Mouse (Mus musculus): ENCODE results near the gene Pcsk6.

- no peak for TF ChIP-seq MYOG (IDR thresholded peaks at IDR 0.05; ENCODE audit: control insufficient read depth in 1 of 3, insufficient read depth in 1 of 3, insufficient read length in 2 of 3, low read depth in 2 of 3)
- TF ChIP-seq POLR2A (IDR thresholded peaks at IDR 0.05; ENCODE audit: insufficient read length, low read depth), result no peak
- TF ChIP-seq CEBPB (IDR thresholded peaks at IDR 0.05; ENCODE audit: insufficient read depth, poor library complexity, severe bottlenecking), result no peak
- TF ChIP-seq MAX (IDR thresholded peaks at IDR 0.05; ENCODE audit: low read depth), result no peak
- TF ChIP-seq REST (IDR thresholded peaks at IDR 0.05; ENCODE audit: insufficient read depth, insufficient read length), result no peak
- TF ChIP-seq POLR2AphosphoS2 (IDR thresholded peaks at IDR 0.05; ENCODE audit: insufficient read length, low read depth), result no peak
- no peak for TF ChIP-seq USF1 (IDR thresholded peaks at IDR 0.05; ENCODE audit: low read depth)
- TF ChIP-seq TCF12 (IDR thresholded peaks at IDR 0.05; ENCODE audit: insufficient read depth, poor library complexity, severe bottlenecking), result no peak
Measured at GRCm38 (mm10) chr7:65918431-65918830, 56.9 kb downstream of the Pcsk6 start.

Data from myocyte (in vitro differentiated cells).